Mouse (Mus musculus) small intestine, adult 2 months (tissue): Measurements from ENCODE around the gene AA467197.

Source experiments
- CTCF ChIP-seq: fragments of 200-500 bp; IDR thresholded peaks from 2 replicates; pipeline ENCODE4 v1.5.1; 2012; ENCODE audit warnings: low read depth, mild to moderate bottlenecking, control low read depth, inconsistent platforms, low read length, moderate library complexity, mixed read lengths; ENCODE audit not compliant: insufficient replicate concordance, insufficient read length; ENCODE audit errors: extremely low read depth
- POLR2A ChIP-seq: fragments of 200-500 bp; IDR thresholded peaks from 2 replicates; pipeline ENCODE4 v1.6.1; 2012; ENCODE audit warnings: low read depth, mild to moderate bottlenecking, control low read depth, inconsistent platforms, low read length, moderate library complexity

GRCm38 (mm10) chr2:122652096-122653084 lies 15.6 kb downstream of the AA467197 start:
- TF ChIP-seq CTCF (no peak; the same call in 1 of the 2 replicates), POLR2A (peak; percentile 41; the same call in 1 of the 2 replicates)
